14 mouse cellular contexts compared by ENCODE assay signal in the genomic region with DNA sequence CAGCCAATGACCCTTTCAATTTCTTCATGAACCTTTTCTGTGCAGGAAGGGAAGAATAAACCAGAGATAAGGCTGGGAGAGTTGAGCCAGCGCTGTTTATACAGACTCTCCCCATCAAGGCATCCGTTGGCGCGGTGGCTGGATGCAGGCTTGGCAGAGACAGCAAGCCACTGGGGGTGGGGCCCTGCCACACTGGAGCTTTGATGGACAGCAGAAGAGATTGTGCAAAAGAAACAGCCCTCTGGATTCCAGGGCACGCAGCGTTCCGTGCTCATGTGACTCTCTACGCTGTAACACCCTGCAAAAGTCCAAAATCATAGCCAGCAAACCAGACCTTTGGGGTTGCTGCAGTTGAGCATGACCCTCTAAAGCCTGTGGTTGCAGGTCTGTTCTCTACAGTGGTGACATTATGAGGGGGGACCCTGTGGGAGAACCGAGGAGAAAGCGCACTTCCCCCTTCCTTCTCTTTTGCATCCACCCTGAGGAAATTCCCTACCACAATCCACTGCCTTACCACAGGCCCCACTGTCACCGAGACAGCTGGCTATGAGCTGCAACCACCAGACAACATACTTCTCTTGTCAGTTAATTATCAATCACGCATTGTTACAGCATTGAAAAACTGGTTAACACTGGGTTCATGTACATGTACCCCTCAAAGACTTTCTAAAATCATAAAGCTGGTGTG. TPM values are rescaled to one million over a fixed set of nuclear protein-coding genes. Genes with fewer than 3 reads are reported as not detected.
DNase-seq lines count a peak whose midpoint lies in the region; ATAC-seq and TF ChIP-seq lines count a peak whose summit lies in the region.
"Had no signal": no experiment of that assay in that cellular context is flagged by ENCODE, and none has a peak within 500 bp of the region (broad histone marks: within the 10 kb centered on the region; RNA-seq: fewer than 3 reads in every experiment).

No protein-coding gene starts in this region.

- no peak for TF ChIP-seq CTCF in lung, postnatal 0 days (IDR thresholded peaks at IDR 0.05)
- TF ChIP-seq CTCF in forebrain, postnatal 0 days (IDR thresholded peaks at IDR 0.05; ENCODE audit: low read depth), result no peak

- no peaks in the 10 kb centered on the region for H3K36me3 ChIP-seq in embryonic facial prominence, embryonic 15.5 days
- no peaks in the 10 kb centered on the region for H3K36me3 ChIP-seq in embryonic facial prominence, embryonic 10.5 days (replicated peaks)
- no peaks in the 10 kb centered on the region for H3K36me3 ChIP-seq in lung, postnatal 0 days (ENCODE audit: insufficient read depth, low read length)
- H3K36me3 ChIP-seq in forebrain, postnatal 0 days (ENCODE audit: insufficient read depth), result peaks cover 27% of the 10 kb centered on the region

- no peak overlapping the region for H3K9ac ChIP-seq in embryonic facial prominence, embryonic 15.5 days
- H3K9ac ChIP-seq in lung, postnatal 0 days (replicated peaks; ENCODE audit: low read depth), result no peak overlapping the region
- H3K9ac ChIP-seq in forebrain, postnatal 0 days, result no peak overlapping the region

- intact Hi-C loops in heart, postnatal 14 days (cut with DNase I), result no loop called here

- peaks cover 6% of the 10 kb centered on the region; the same call in 1 of the 2 replicates for H3K4me1 ChIP-seq in embryonic facial prominence, embryonic 15.5 days
- peaks cover 14% of the 10 kb centered on the region for H3K4me1 ChIP-seq in embryonic facial prominence, embryonic 10.5 days
- H3K4me1 ChIP-seq in lung, postnatal 0 days (ENCODE audit: insufficient read depth, low read depth, low read length), result no peaks in the 10 kb centered on the region
- no peaks in the 10 kb centered on the region for H3K4me1 ChIP-seq in forebrain, postnatal 0 days (ENCODE audit: insufficient read depth)

- no peak for DNase-seq in embryonic facial prominence, embryonic 10.5 days (ENCODE audit: low spot score)
- peak; percentile 40 to 65 for DNase-seq in heart, postnatal 14 days
- peak; percentile 77 for DNase-seq in lung, postnatal 0 days (ENCODE audit: low spot score)
- no peak for DNase-seq in gastrocnemius, postnatal 25 days
- no peak for DNase-seq in forebrain, postnatal 0 days
- DNase-seq: B cell, adult 2 months; cerebellum, adult 11 months; gastrocnemius, adult 2 months; right cerebral cortex, postnatal 25 days; thymus, postnatal 4 days had no signal

- 0 out of 2 replicates have a peak, but pooled peaks have one; percentile 12 for ATAC-seq in embryonic facial prominence, embryonic 15.5 days (ENCODE audit: insufficient number of reproducible peaks, low FRiP score, low TSS enrichment, low read depth)
- peak; percentile 76 for ATAC-seq in common myeloid progenitor, adult 5-6 weeks (replicated peaks; ENCODE audit: low read depth, poor library complexity, severe bottlenecking)
- peak; percentile 77 for ATAC-seq in lung, postnatal 0 days
- ATAC-seq in erythroid progenitor cell, adult 5-6 weeks (replicated peaks; ENCODE audit: low FRiP score, poor library complexity, severe bottlenecking), result no peak
- ATAC-seq in forebrain, postnatal 0 days, result no peak

- H3K9me3 ChIP-seq in embryonic facial prominence, embryonic 15.5 days (replicated peaks), result no peaks in the 10 kb centered on the region
- H3K9me3 ChIP-seq in embryonic facial prominence, embryonic 10.5 days, result no peaks in the 10 kb centered on the region
- no peaks in the 10 kb centered on the region for H3K9me3 ChIP-seq in lung, postnatal 0 days (ENCODE audit: low read length)
- no peaks in the 10 kb centered on the region for H3K9me3 ChIP-seq in forebrain, postnatal 0 days (ENCODE audit: low read length)

- no peak overlapping the region for H3K4me2 ChIP-seq in embryonic facial prominence, embryonic 15.5 days (replicated peaks)
- H3K4me2 ChIP-seq in lung, postnatal 0 days (replicated peaks; ENCODE audit: low read depth, low read length), result no peak overlapping the region
- no peak overlapping the region for H3K4me2 ChIP-seq in forebrain, postnatal 0 days (ENCODE audit: low read depth)

- TF ChIP-seq EP300 in lung, postnatal 0 days (IDR thresholded peaks at IDR 0.05), result 0 out of 2 replicates have a peak, but pooled peaks have one; percentile 12

- no peaks in the 10 kb centered on the region for H3K27me3 ChIP-seq in embryonic facial prominence, embryonic 15.5 days
- H3K27me3 ChIP-seq in embryonic facial prominence, embryonic 10.5 days (replicated peaks; ENCODE audit: low read depth, poor library complexity, severe bottlenecking), result no peaks in the 10 kb centered on the region
- H3K27me3 ChIP-seq in lung, postnatal 0 days (replicated peaks; ENCODE audit: insufficient read depth, low read length), result no peaks in the 10 kb centered on the region
- no peaks in the 10 kb centered on the region for H3K27me3 ChIP-seq in forebrain, postnatal 0 days (ENCODE audit: insufficient read depth, low read length)

- 68% methylated on average over 12 of the region's 12 CpGs for WGBS in embryonic facial prominence, embryonic 15.5 days
- WGBS in embryonic facial prominence, embryonic 10.5 days, result 86% methylated on average over 12 of the region's 12 CpGs
- WGBS in lung, postnatal 0 days, result 46% methylated on average over 12 of the region's 12 CpGs
- 92% methylated on average over 12 of the region's 12 CpGs for WGBS in forebrain, postnatal 0 days

- H3K4me3 ChIP-seq in embryonic facial prominence, embryonic 15.5 days (replicated peaks), result no peak overlapping the region
- H3K4me3 ChIP-seq in embryonic facial prominence, embryonic 10.5 days, result no peak overlapping the region
- H3K4me3 ChIP-seq in lung, postnatal 0 days (ENCODE audit: low read depth, low read length), result no peak overlapping the region
- H3K4me3 ChIP-seq in forebrain, postnatal 0 days (ENCODE audit: low read depth, low read length), result no peak overlapping the region
- H3K4me3 ChIP-seq: gastrocnemius, adult 2 months had no signal

- no peak overlapping the region for H3K27ac ChIP-seq in embryonic facial prominence, embryonic 15.5 days (replicated peaks)
- no peak overlapping the region for H3K27ac ChIP-seq in embryonic facial prominence, embryonic 10.5 days (replicated peaks)
- 0 out of 2 replicates have a peak overlapping the region, but pooled peaks have one; percentile 3 for H3K27ac ChIP-seq in lung, postnatal 0 days (ENCODE audit: low read length)
- no peak overlapping the region for H3K27ac ChIP-seq in forebrain, postnatal 0 days (ENCODE audit: low read depth, low read length)
- H3K27ac ChIP-seq: gastrocnemius, adult 2 months had no signal

RNA-seq across cellular contexts. Expression of gene Cyp2u1, which starts 7.4 kb away (rescaled TPM):
- 1.5 and 1.7 TPM in 2 replicates for polyA plus RNA-seq in embryonic facial prominence, embryonic 15.5 days (2015; fragmentation: Nextera tagmentation; extraction: Ambion mirVana)
- 0.69 and 1.5 TPM in 2 replicates for polyA plus RNA-seq in embryonic facial prominence, embryonic 10.5 days (2016; fragmentation: Nextera tagmentation; extraction: Ambion mirVana)
- 0.23 and 0.24 TPM in 2 replicates for total RNA-seq in common myeloid progenitor, adult 5-6 weeks (2017)
- 10 to 100 TPM; 27.8 to 30.0 TPM for total RNA-seq in heart, postnatal 14 days (2021)
- polyA plus RNA-seq in lung, postnatal 0 days (2015; fragmentation: Nextera tagmentation; extraction: Ambion mirVana), result 1.5 and 1.8 TPM in 2 replicates
- total RNA-seq in gastrocnemius, postnatal 25 days (2021), result 10 to 100 TPM; 10.4 to 12.3 TPM
- total RNA-seq in erythroid progenitor cell, adult 5-6 weeks (2015; ENCODE audit: low replicate concordance), result 1.7 TPM in 1 of 2 replicates, not detected in the other
- not detected in 2 replicates for total RNA-seq in erythroid progenitor cell, adult 5-6 weeks (2017; ENCODE audit: low replicate concordance)
- 10.7 and 14.7 TPM in 2 replicates for total RNA-seq in forebrain, postnatal 0 days (2014; rRNA removed)
- 8.7 and 11.0 TPM in 2 replicates for polyA plus RNA-seq in forebrain, postnatal 0 days (2015; fragmentation: Nextera tagmentation; extraction: Ambion mirVana)
- total RNA-seq: neutrophil, adult 5-6 weeks had no signal

RNA-seq across cellular contexts. Expression of gene Hadh, which starts 23.8 kb away (rescaled TPM):
- 101 and 108 TPM in 2 replicates for polyA plus RNA-seq in embryonic facial prominence, embryonic 15.5 days (2015; fragmentation: Nextera tagmentation; extraction: Ambion mirVana)
- 97.1 and 101 TPM in 2 replicates for polyA plus RNA-seq in embryonic facial prominence, embryonic 10.5 days (2016; fragmentation: Nextera tagmentation; extraction: Ambion mirVana)
- total RNA-seq in common myeloid progenitor, adult 5-6 weeks (2017), result 49.8 and 64.4 TPM in 2 replicates
- 100 to 1,000 TPM; 631 to 633 TPM for total RNA-seq in heart, postnatal 14 days (2021)
- polyA plus RNA-seq in lung, postnatal 0 days (2015; fragmentation: Nextera tagmentation; extraction: Ambion mirVana), result 119 TPM in 2 replicates
- total RNA-seq in gastrocnemius, postnatal 25 days (2021), result 100 to 1,000 TPM; 159 to 184 TPM
- total RNA-seq in erythroid progenitor cell, adult 5-6 weeks (2015; ENCODE audit: low replicate concordance), result 9.6 and 17.3 TPM in 2 replicates
- total RNA-seq in erythroid progenitor cell, adult 5-6 weeks (2017; ENCODE audit: low replicate concordance), result 2.7 and 7.6 TPM in 2 replicates
- total RNA-seq in forebrain, postnatal 0 days (2014; rRNA removed), result 14.0 and 21.0 TPM in 2 replicates
- 30.3 and 33.0 TPM in 2 replicates for polyA plus RNA-seq in forebrain, postnatal 0 days (2015; fragmentation: Nextera tagmentation; extraction: Ambion mirVana)

Comparison
In these comparisons a context has a peak if more than half of its experiments do, and no peak if none do; other contexts are left out.
1. ATAC-seq: peak in embryonic facial prominence, embryonic 15.5 days (single experiment), common myeloid progenitor, adult 5-6 weeks (single experiment) and lung, postnatal 0 days (single experiment); none in erythroid progenitor cell, adult 5-6 weeks (single experiment) and forebrain, postnatal 0 days (single experiment).
2. DNase-seq: peak in heart, postnatal 14 days (2 of 2) and lung, postnatal 0 days (single experiment); none in embryonic facial prominence, embryonic 10.5 days (single experiment), gastrocnemius, postnatal 25 days (single experiment) and forebrain, postnatal 0 days (single experiment).